Mouse (Mus musculus) adrenal gland, adult 2 months (tissue): ENCODE measurements at regions not wholly inside any gene's neighbourhood (a gene's known extent, or its start where the extent isn't known, plus 50 kb on each side); places are given as distances from the start of the nearest gene placed in this dataset.

ENCODE experiments used
- DNase-seq: peaks from one replicate; pipeline ENCODE4 v3.0.0; 2021

DNA sequence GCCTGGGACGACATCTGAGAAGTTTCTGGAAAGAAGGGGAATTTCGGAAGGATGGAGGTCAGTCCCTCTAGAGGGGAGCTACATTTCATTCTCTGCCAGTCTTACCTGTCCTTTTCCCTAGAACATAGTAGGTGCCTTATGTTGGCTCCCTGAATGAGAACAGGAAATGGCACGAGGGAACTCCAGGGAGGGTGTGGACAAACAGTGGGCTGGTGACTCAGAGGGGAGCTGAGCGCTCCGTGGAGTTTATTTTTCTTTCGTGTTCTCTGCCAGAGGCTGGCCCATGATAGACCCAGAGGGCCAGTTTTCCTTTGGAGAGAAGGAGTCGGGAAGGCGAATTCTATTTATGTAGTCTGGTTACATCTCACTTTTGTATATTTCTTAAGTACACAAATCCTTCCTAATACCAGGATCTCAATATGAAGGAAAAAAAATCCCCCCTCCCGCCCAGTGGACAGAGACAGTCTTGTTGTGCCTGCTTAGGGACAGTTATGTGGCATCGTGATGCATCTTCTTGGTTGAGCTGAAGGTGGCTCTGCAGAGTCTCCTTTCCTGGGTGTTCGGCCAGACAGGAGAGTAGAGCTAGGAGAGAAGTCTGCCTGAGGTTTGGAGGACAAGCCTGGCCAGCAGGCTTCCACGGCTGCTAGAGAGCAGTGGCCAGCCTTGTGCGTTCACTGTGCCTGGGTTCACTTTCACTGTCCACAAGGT is 84.3 kb upstream of the Rbpj start:
- peak; percentile 30 for DNase-seq

DNA sequence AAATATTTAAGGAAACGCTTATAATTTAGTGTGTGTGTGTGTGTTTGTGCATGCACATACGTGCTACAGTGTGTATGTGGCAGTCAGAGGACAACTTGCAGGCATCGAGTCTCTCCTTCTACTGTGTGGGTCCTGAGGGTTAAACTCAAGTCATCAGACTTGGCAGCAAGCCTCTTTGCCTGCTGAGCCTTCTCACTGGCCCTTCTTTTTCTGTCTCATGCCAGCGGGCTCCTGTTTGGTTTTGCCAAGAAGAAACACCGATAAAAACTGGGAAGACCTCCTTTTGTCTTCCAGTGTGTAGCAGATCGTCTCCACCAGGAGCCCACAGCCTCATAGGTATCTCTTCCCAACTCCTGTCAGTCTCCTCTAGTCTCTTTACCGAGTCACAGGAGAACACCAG is 81.9 kb upstream of the Rbpj start:
- DNase-seq = no peak

DNA sequence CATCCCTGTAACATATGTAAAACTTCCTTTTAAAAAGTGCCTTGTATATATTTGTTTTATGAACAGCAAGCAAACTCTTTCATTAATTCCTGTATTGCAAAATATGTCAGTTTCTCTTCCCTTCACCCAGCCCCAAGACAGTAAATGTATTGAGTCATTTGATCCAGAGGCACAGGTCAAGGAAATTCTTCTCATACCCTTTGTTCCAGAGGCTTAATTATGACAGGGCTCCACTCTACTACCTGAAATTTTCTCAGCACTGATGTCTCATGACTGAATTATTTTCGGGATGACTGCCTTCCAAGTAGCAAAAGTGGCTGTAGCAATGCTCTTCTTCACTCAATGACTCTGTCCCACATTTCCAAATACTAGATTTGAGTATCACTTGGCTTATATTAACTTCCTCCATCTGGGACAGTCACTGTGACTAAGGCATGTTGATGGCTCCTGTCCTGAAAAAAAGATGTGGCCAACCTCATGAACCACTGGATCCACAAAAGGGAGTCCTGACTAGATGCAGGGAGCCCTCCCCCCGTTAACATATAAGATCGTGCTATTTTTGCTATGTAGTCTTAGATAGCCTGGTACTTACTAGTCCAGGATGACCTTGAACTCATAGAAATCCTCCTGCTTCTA is 80.3 kb upstream of the Rbpj start:
- peak; percentile 15 for DNase-seq

GRCm38 (mm10) chr5:53393571-53393970 is 72.4 kb upstream of the Rbpj start:
- DNase-seq = no peak

DNA sequence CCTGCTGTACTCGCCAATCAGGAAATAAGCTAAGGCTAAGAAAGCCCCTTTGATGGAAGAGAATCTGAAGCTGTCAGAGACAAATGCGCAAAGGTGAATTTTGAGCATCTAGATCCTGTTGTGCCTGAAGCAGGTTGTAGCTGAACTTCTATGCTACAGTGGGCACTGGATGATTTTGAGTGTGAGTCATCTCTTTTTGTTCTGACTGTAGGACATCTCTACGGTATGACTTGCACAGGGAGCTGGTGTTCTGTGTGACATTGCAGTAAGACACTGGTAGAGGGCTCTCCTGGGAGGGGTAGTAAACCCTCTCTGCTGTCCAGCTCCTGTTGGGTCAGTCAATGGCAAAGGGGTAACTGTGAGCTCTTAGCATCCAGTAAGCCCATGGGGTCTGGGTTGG is 71.4 kb upstream of the Rbpj start:
- DNase-seq = no peak

- no peak for DNase-seq
These were observed 67.4 kb upstream of the Rbpj start for GRCm38 (mm10) chr5:53398428-53399058.

- DNase-seq = no peak
These were observed 64.9 kb upstream of the Rbpj start for GRCm38 (mm10) chr5:53401093-53401492.

DNA sequence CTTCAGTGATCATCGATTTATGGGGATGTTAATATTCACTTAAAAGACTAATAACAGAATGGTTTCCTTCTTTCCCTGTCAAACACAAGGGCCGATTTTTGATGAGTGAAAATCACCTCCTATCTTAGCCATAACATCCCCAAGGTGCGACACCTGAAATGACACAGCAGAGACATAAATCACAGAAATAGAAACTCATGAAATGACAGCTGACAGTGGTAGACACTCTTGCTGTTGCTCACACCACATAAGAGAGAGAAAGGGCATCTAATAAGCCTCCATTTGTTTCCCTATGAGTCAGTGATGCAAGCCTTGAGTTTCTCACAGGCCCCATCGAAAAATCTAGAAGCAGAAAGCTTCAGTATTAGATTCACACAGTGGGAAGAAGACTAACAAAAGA is 63.9 kb upstream of the Rbpj start:
- DNase-seq = no peak

GRCm38 (mm10) chr5:53402619-53403151 is 63.3 kb upstream of the Rbpj start:
- peak; percentile 11 for DNase-seq

- no peak for DNase-seq
These were observed 60.0 kb upstream of the Rbpj start for GRCm38 (mm10) chr5:53405929-53406328.

- no peak for DNase-seq
These were observed 58.3 kb upstream of the Rbpj start for GRCm38 (mm10) chr5:53407646-53408045.

DNA sequence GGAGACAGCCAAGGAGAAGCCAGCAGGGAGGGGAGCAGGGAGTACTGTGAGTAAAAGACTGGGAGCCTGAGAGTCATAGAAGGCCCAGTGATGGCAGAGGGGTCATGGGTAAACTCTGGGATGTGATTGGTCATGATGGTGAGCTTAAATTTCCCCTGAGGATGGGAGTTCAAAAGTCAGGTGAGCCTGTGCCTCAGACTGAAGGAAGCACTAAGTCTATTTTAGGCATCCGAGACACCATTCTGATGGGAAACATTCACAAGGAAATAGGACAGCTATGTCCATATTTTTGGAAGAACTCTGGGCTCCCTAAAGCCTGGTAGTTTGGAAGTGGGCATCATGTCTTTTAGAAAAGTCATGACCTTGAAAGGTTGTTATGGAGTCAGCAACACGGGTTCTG is 57.7 kb upstream of the Rbpj start:
- no peak for DNase-seq

GRCm38 (mm10) chr5:53409740-53410139 is 56.2 kb upstream of the Rbpj start:
- no peak for DNase-seq

DNA sequence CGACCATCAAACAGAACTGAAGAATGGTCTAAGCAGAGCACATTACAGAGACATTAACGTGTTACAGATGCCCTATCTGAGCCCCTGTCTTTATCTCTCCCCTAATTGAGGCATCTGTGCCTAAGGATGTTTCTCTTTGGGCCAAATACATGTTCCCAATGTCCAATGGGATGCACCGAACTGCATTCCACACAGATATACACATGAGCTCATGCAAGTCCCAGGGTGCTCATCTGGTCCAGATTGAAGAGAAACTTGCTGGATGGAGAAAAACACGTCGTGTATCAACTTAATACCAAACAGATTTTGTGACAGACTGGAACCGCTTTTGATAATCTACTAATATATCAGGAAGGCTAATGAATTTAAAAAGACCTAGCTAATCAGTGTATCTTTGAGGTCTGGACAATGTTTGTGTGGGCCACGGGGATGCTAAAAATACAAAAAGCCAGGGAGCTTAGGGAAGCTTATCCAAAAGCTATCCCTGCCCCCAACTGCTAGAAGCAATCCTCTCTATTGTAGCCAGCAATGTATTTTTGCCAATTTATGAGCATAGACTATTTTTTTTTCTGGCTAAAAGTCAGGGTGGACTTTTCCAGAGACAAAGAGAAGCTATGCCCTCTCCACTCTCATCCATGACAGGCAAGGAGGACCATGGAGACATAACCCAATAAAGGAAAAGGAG is 53.4 kb upstream of the Rbpj start:
- DNase-seq = no peak

GRCm38 (mm10) chr5:53413677-53414076 is 52.3 kb upstream of the Rbpj start:
- no peak for DNase-seq

DNA sequence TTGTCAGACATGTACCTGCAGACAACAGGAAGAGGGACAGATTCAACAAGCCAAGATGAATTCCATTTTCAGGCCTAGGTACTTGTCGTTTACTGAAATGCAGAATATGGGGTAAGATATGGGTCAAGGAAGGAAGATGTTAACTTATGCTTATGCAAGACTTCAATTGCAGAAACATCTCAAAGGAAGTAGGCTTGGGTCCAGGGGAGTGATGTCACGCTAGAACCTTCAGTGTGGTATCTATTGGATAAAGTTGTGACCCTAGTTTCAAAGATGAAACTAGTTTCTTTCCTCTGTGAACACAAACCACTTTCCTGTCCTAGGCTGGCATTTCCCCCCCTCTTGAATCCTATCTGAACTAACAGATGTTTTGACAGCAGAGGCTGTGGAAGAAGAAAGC is 50.5 kb upstream of the Rbpj start:
- DNase-seq = peak; percentile 37
